10 mouse cellular contexts compared by ENCODE assay signal in genomic region chr13:111099252-111099651, GRCm38 (mm10).
DNase-seq lines count a peak whose midpoint lies in the region; TF ChIP-seq lines count a peak whose summit lies in the region.
"Had no signal": no experiment of that assay in that cellular context is flagged by ENCODE, and none has a peak within 500 bp of the region (broad histone marks: within the 10 kb centered on the region; RNA-seq: fewer than 3 reads in every experiment).

No protein-coding gene starts in this region.

- H3K79me2 ChIP-seq in heart, adult 2 months (replicated peaks; ENCODE audit: control insufficient read depth, insufficient read depth, low read length) = no peaks in the 10 kb centered on the region

- WGBS in heart, adult 2 months = 55% methylated on average over 6 of the region's 6 CpGs

- no peak overlapping the region for H3K4me3 ChIP-seq in heart, adult 2 months
- H3K4me3 ChIP-seq: neural tube, embryonic 13.5 days; stomach, embryonic 15.5 days had no signal

- TF ChIP-seq POLR2A in heart, adult 2 months (IDR thresholded peaks at IDR 0.05; ENCODE audit: insufficient read depth, low read depth, low read length) = no peak

- TF ChIP-seq CTCF in heart, adult 2 months (IDR thresholded peaks at IDR 0.05) = no peak

- intact Hi-C loops in heart, postnatal 25 days (cut with DNase I) = no loop called here
- intact Hi-C loops in heart, adult 2 months (cut with DNase I) = no loop called here

- no peak overlapping the region for H3K9ac ChIP-seq in heart, adult 2 months (ENCODE audit: low read depth, low read length)
- H3K9ac ChIP-seq: neural tube, embryonic 13.5 days; stomach, embryonic 15.5 days had no signal

- peak overlapping the region; percentile 38; the same call in 1 of the 2 replicates for H3K27ac ChIP-seq in heart, adult 2 months
- H3K27ac ChIP-seq: neural tube, embryonic 13.5 days; stomach, embryonic 15.5 days had no signal

- H3K4me1 ChIP-seq in heart, adult 2 months (ENCODE audit: control insufficient read depth, insufficient read depth, low read length) = no peaks in the 10 kb centered on the region; the same call in 1 of the 2 replicates
- H3K4me1 ChIP-seq: stomach, embryonic 15.5 days had no signal

- no peaks in the 10 kb centered on the region for H3K27me3 ChIP-seq in heart, adult 2 months (ENCODE audit: control insufficient read depth, insufficient read depth, low read length)
- H3K27me3 ChIP-seq: neural tube, embryonic 13.5 days; stomach, embryonic 15.5 days had no signal

- DNase-seq in heart, adult 18-20 months = peak; percentile 53 to 57
- no peak for DNase-seq in heart, postnatal 25 days (ENCODE audit: low spot score)
- DNase-seq in adrenal gland, postnatal 10 days = peak; percentile 5
- DNase-seq in heart, adult 2 months = peak; percentile 32 to 40
- peak; percentile 49 to 74 for DNase-seq in left cerebral cortex, adult 18-20 months (ENCODE audit: low spot score in 2 of 2)
- no peak for DNase-seq in urinary bladder, postnatal 14 days (ENCODE audit: low spot score)
- DNase-seq in urinary bladder, postnatal 4 days (ENCODE audit: low spot score in 2 of 2) = no peak
- no peak for DNase-seq in natural killer cell, adult 2 months (ENCODE audit: low spot score in 2 of 2)

- 0 out of 2 replicates have a peak, but pooled peaks have one; percentile 14 for TF ChIP-seq EP300 in heart, adult 2 months (IDR thresholded peaks at IDR 0.05; ENCODE audit: insufficient read depth, low read depth, low read length)

- H3K36me3 ChIP-seq in heart, adult 2 months (ENCODE audit: control insufficient read depth, insufficient read depth, low read length) = no peaks in the 10 kb centered on the region
- H3K36me3 ChIP-seq: neural tube, embryonic 13.5 days; stomach, embryonic 15.5 days had no signal

Comparison
In these comparisons a context has a peak if more than half of its experiments do, and no peak if none do; other contexts are left out.
1. DNase-seq: peak in heart, adult 18-20 months (2 of 2), adrenal gland, postnatal 10 days (single experiment), heart, adult 2 months (2 of 2) and left cerebral cortex, adult 18-20 months (2 of 2); none in heart, postnatal 25 days (single experiment), urinary bladder, postnatal 14 days (single experiment), urinary bladder, postnatal 4 days (0 of 2) and natural killer cell, adult 2 months (0 of 2).